Mouse (Mus musculus): ENCODE results near the gene Aqp11.

DNA sequence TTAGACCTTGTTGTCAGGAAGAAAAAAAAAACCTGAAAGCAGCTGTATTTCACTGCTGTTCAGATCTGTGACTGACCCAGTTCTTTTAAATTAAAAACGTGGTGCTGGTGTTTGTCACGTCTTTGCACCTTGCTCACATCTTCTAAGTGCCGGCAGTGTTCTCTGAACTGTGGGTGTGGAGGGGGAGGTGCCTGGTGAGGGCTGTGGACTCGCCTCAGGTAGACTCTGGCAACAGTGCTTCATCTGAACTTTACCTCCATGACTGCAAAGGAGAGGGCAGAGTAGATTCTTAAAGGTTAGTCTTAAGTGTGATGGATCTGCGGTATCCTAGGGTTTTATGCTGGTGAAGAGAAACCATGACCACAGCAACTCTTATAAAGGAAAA is 27.9 kb upstream of the Aqp11 start:
- TF ChIP-seq GATA1 (IDR thresholded peaks at IDR 0.05; ENCODE audit: borderline replicate concordance, low read length), result no peak
- no peak for TF ChIP-seq FLI1 (IDR thresholded peaks at IDR 0.05; ENCODE audit: low read length)
